Mouse (Mus musculus) neutrophil, adult 5-6 weeks (primary cell): Measurements from ENCODE around the gene Fmnl2. TPM values are rescaled to one million over a fixed set of nuclear protein-coding genes. Genes with fewer than 3 reads are reported as not detected.

Source experiments
- ATAC-seq: fragments of 151-379, 151-347 bp; 2 replicates; pipeline ENCODE4 v1.8.0; 2017; ENCODE audit warnings: mild to moderate bottlenecking, moderate TSS enrichment; ENCODE audit not compliant: insufficient number of reproducible peaks, poor library complexity, low FRiP score, severe bottlenecking; ENCODE audit errors: extremely low read depth
- total RNA-seq: library from RNA; stranded (forward); fragments of 200-1000 nt; gene quantifications from 2 replicates; pipeline ENCODE4 v1.2.3, GENCODE M21; 2017

Fmnl2 gene
- total RNA-seq, 1 experiment from 2014 or later = 1.2 TPM

GRCm38 (mm10) chr2:53056556-53056955 is 198.9 kb downstream of the Fmnl2 start:
- ATAC-seq = no peak

DNA sequence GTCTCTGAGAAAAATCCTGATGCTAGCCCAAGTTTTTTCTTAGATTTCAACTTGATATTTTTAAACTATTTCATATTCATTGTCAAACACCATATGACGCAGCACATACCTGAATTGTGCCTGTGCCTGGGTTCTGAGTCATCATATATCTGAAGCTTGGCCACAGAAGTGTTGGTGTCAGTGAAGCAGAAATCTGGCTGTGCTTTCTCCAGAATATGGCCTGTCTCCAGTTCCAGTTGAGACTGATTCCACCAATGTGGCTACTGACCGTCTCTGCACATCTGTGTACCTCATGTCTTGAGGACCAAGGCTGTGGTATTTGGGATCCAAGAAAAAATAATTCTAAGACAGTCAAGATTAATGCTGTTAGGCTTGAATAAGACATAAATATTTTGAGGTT is 199.6 kb downstream of the Fmnl2 start:
- ATAC-seq = no peak

DNA sequence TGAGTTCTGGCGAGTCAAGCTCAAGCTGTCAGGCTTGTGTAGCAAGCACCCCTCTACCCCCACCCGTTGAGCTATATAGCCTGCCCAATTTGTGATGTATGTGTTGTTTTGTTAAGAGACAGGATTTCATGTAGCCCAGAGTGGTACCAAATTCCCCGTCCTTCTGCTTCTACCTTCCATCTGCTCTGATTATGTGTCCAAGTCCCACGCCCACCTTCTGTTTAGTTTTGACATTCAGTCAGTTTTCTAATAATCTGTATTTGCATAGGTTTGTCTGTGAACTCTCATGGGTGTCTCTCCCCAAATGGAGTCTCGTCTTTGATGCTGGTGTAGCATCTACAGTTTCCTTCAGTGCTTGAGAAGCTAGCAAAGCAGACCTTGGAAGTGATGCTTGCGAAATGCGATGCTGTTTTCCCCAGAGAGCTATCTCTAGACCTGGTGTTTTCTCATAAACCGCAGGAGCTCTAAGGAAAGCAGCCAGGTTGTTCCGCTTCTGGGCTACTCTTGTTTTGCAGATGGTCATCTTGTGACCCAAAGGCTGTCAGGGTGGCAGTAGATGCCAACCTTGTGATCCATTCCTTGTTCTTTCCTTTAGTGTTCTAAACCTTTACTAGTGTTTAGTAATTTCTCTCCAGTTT is 203.8 kb downstream of the Fmnl2 start:
- ATAC-seq = no peak

- no peak for ATAC-seq
Observed at GRCm38 (mm10) chr2:53066973-53067372, 209.3 kb downstream of the Fmnl2 start.

- no peak for ATAC-seq
Observed at GRCm38 (mm10) chr2:53070607-53071006, 212.9 kb downstream of the Fmnl2 start.

DNA sequence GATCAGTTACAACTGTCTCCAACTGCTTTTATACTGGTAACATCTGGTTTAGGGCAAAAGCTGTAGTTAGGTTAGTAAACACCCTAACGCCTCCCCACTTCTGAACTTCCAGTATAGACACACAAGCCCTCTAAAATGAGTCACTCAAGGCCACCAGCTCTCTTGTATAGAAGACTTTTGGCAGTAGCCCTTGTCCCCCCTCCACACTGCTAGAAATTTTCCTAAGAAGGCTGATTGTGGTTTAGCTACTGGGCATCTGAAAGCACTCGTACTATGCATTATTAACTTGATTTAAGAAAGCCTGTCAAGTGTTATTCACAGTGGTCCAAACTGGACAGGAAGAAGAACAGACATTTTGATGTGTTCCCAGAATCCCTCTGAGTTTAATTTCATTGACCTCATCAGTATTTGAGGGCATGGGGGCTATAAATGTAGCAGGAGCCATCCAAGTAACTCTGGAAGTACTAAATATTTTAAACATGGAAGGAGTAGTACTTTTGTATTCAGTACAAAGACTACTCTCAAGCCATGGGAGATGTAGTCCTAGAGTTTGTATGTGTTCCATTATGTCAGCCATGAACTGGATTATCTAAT is 222.1 kb downstream of the Fmnl2 start:
- ATAC-seq = no peak

DNA sequence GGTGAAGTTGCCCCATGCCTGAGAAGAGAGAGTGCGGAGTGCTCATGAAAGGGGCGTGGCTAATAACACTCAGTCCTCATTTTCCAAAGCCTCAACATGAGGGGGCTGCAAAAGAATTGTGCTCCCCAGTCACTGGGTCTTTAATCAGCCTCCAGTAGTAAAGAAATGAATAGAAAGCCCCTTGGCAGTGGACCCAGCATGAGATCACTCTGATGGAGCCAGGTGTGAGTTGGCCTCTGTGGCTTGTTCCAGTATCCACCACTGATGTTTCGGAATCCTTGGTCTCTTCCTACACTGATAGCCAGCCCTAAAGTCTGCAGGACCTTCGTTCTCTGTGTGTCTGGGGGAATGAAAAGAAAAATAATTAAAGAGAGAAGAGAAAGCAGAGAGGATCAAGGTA is 224.4 kb downstream of the Fmnl2 start:
- no peak for ATAC-seq

GRCm38 (mm10) chr2:53082501-53082900 is 224.8 kb downstream of the Fmnl2 start:
- ATAC-seq = no peak

DNA sequence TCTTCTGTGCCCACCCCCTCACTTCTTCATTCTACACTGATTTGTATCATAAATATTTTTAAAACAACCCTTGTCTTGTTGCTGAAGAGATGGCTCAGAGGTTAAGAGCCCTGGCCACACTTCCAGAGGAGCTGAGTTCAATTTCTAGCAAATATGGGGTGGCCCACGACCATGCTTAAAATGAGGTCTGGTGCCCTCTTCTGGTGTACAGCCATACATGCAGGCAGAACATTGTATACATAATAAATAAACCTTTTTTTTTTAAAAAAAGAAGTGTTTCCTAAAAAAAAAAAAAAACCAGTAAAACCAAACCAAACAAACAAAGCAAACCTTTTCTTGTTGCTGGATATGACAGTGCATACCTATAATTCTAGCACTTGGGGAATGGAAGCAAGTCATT is 225.6 kb downstream of the Fmnl2 start:
- no peak for ATAC-seq

DNA sequence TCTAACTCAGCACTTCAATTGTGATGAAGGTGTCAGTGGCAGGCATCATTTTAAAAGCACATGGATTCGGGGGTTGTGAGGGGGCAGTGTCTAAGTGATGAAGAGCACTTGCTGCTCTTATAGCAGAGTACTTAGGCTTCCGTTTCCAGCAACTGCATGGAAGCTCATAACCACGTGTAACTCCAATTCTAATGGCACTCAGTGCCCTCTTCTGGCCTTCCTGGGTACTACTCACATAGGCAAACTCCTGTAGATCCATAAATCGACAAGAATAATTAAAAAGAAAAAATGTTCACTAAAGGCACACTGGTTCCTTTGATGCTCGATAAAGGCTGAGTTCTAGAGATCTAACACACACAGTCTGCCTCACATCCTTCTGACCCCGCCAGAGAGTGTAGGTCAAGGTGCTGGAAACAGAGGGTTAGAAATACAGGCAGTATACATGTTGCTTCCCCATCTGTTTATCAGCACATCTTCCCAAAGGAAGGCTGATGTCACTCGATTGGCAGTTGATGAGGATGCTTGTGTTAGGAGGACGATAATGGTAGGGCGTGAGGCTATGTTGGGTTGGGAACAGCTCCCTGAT is 228.1 kb downstream of the Fmnl2 start:
- no peak for ATAC-seq

- no peak for ATAC-seq
Observed at GRCm38 (mm10) chr2:53088744-53089143, 231.1 kb downstream of the Fmnl2 start.

- no peak for ATAC-seq
Observed at GRCm38 (mm10) chr2:53095031-53095430, 237.4 kb downstream of the Fmnl2 start.

DNA sequence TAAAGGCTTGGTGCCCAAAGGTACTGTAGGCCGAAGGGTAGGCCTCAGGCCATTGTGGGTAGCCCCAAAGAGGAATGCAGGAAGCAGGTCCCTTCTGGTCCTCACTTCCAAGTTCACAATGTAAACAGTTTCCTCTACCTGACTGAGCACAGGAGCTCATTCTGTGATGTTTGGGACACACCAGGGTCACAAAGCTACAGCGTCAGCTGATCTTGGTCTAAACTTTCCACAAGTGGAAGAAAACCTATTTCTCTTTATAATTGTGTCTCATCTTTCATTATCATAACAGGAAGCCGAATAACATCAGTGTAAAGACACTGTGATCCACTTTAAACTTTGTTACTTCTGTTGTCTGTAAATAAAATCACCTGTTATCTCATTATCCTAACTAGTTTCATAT is 237.8 kb downstream of the Fmnl2 start:
- ATAC-seq = no peak

DNA sequence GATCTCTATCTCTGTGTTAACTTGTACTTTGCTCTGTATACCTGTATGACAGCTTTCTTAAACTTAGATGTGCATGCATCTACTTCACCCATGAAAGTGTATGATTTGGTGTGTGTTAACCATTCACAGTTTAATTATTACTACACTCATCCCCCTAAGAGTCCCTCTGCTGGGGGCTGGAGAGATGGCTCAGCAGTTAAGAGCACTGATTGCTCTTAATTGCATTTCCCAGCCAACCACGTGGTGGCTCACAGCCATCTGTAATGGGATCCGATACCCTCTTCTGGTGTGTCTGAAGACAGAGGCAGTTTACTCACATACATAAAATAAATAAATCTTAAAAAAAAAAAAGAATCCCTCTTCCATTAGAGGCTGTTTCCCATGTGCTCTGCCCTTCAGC is 242.4 kb downstream of the Fmnl2 start:
- no peak for ATAC-seq

DNA sequence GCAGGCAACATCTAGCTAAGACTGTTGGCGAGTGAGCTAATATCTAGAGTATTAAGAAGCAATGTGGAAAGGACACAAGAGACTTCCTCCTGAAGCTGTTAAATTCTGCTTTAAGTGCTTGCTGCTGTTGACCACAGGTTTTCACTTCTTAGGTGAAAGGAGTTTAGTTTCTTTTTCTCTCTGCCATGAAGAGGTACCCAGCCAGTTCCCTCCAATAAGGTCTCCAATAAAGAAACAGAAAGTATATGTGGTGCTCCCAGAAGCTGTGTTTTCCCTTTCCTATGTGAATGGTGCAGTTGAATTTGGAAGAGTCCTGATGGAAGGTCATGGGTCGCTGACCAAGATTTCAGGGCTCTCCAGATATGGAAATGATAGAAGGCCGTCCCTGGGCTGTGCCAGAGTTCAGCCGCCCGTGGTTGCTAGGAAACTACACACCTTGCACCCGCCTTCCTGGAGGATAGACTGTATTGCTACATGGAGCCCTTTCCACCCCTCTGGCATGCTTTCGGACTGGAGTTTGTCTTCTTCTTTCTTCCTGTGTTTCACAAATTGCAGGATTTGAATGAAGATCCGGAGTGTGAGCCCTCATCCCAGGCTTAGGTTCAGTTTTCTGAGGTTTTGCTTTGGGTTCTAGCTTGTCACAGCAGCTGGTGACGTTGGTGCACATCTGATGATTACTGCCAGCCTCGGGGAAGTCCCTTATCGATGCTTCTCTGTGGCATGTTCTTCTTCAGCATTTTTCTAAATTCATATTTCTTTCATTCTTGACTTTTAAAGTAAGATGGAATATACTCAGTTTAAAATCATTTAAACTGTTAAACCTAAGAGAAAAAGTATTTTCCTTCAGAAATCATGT is 244.5 kb downstream of the Fmnl2 start:
- no peak for ATAC-seq

- ATAC-seq = no peak
Observed at GRCm38 (mm10) chr2:53102901-53103300, 245.2 kb downstream of the Fmnl2 start.

DNA sequence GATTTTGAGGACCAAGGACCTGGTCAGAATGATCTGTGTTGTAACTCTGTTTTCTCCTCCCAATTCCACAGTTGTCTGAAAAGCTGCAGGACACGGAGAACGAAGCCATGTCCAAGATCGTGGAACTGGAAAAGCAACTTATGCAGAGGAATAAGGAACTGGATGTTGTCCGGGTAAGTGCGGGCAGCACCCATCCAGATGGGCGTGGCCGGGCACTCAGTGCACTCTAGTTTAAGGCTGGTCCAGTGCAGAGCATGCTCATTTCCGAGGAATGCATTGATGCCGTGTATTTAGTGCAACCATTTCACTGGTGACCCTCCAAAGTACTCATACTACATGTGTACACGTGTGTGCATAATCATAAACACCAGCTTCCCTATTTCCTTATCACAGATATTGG is 247.7 kb downstream of the Fmnl2 start:
- ATAC-seq = no peak

DNA sequence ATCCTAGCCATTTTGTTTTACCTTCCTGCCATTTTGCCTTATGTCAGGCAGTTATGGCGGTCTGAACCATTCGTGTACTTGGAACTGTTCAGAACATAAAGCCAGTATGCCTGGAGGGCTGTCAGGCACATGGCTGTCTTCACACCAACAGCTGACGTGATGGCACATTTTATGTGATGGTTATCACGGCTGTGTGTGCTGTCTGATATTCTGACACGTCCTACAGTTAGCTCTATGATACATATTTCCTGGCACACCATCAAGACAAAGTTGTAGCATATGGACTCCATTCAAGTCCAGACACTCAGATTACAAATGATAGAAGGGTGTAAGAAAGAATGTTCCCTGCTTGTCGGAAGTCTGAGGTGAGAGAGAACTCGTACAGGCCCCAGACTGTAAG is 248.4 kb downstream of the Fmnl2 start:
- no peak for ATAC-seq

DNA sequence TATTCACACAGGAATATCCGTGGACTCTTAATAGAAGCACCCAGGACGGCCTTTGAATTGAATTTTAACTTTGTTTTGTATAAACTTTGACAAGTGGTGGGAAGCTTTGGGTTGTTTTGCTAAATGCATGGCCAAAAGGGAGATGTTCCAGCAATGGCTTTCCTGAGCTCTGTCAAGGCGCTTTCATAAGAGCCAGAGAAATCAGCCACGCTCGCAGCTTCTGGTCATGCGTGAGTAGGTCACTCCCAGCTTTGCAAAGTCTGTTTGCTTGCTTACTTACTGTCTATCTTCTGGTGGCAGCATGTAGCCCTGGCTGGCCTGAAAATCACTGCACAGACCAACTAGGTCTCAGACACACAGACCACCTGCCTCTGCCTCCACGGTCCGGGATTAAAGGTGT is 248.8 kb downstream of the Fmnl2 start:
- no peak for ATAC-seq

DNA sequence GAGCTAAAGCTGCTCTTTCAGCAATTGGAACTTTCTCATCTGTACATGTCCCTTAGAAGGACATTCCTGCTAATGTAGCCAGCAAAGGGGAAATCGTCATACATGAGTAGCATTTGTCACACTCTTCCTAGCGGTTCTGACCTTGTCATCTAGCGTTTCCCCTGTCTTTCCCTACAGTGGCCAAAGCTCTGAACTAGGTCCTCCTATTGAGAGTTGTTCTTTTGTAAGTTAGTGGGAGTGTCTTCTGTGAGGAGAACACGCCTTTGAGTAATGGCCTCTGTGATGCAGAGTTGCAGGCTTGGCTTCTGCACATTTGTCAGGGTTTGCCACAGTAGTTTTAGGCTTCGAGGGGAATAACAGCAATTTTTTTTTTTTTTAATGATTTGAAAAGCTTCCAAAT is 250.9 kb downstream of the Fmnl2 start:
- ATAC-seq = no peak
